Comparison of ENCODE assay signal across 7 mouse cellular contexts in the genomic region with DNA sequence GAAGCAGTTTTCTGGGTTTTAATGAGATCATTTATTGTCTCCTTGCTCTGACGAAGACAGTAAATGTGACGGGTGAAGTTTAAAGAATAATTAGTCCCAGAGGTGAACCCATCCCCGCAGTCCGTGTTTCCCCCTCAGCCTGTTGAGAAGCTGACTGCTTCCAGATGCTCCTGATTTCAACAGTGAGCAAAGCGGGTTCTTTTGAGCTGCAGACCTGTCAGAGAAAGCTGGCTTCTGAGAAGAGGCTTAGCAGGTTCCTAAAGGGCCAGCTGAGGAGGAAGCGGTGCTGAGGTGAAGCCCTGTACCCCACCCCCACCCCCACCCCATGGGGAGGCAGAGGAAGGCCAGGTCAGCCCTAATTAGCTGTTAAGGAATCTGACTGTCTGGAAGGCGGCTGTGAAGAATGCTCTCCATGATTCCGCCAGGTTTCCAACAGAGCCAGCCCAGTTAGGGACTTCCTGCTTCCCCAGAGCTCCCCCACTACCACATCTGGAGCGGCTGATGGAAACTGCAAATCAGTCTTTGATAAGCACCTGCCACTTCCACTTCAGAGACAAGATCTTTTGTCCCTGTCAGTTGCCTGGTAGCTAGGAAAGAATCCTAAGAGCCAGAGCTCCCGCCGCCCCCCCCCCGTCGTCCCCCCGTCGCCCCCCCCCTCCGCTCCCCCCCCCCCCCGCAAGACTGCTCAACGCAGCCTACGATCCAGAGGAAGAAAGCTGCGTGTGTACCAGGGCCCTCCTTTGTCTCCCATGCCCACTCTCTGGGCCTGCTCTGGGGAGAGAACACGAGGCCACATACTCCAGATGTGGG. TPM values are rescaled to one million over a fixed set of nuclear protein-coding genes. Genes with fewer than 3 reads are reported as not detected.
DNase-seq lines count a peak whose midpoint lies in the region; ATAC-seq lines count a peak whose summit lies in the region.

No protein-coding gene starts in this region.

- H3K9ac ChIP-seq in forebrain, embryonic 12.5 days = no peak overlapping the region
- H3K9ac ChIP-seq in limb, embryonic 12.5 days (replicated peaks) = no peak overlapping the region

- peak overlapping the region; percentile 79 for H3K27ac ChIP-seq in forebrain, embryonic 12.5 days
- H3K27ac ChIP-seq in limb, embryonic 12.5 days = peak overlapping the region; percentile 93

- WGBS in forebrain, embryonic 12.5 days = 6% methylated on average over 14 of the region's 21 CpGs
- 2% methylated on average over 17 of the region's 21 CpGs for WGBS in limb, embryonic 12.5 days

- peak overlapping the region; percentile 21 for H3K4me2 ChIP-seq in forebrain, embryonic 12.5 days
- peak overlapping the region; percentile 42 for H3K4me2 ChIP-seq in limb, embryonic 12.5 days

- H3K4me1 ChIP-seq in forebrain, embryonic 12.5 days = peaks cover 41% of the 10 kb centered on the region
- H3K4me1 ChIP-seq in limb, embryonic 12.5 days (replicated peaks) = peaks cover 82% of the 10 kb centered on the region

- DNase-seq in thymus, postnatal 0 days (ENCODE audit: low spot score) = peak; percentile 61
- no peak for DNase-seq in thymus, postnatal 25 days
- peak; percentile 71 for DNase-seq in yolk sac, embryonic 10.5 days (ENCODE audit: low spot score)
- DNase-seq in right cerebral cortex, postnatal 4 days = no peak
- no peak for DNase-seq in cerebellum, adult 8-10 months

- no peaks in the 10 kb centered on the region for H3K36me3 ChIP-seq in forebrain, embryonic 12.5 days (replicated peaks)
- H3K36me3 ChIP-seq in limb, embryonic 12.5 days = no peaks in the 10 kb centered on the region

- peaks cover 5% of the 10 kb centered on the region; the same call in 1 of the 2 replicates for H3K27me3 ChIP-seq in forebrain, embryonic 12.5 days
- no peaks in the 10 kb centered on the region for H3K27me3 ChIP-seq in limb, embryonic 12.5 days

- ATAC-seq in forebrain, embryonic 12.5 days (ENCODE audit: low FRiP score) = peak; percentile 24; the same call in 1 of the 2 replicates
- no peak for ATAC-seq in limb, embryonic 12.5 days (ENCODE audit: insufficient number of reproducible peaks, insufficient read depth, low FRiP score, low TSS enrichment, low read depth)

- no peaks in the 10 kb centered on the region for H3K9me3 ChIP-seq in forebrain, embryonic 12.5 days
- peaks cover 7% of the 10 kb centered on the region; the same call in 1 of the 2 replicates for H3K9me3 ChIP-seq in limb, embryonic 12.5 days

- no peak overlapping the region for H3K4me3 ChIP-seq in forebrain, embryonic 12.5 days (replicated peaks)
- H3K4me3 ChIP-seq in limb, embryonic 12.5 days (replicated peaks) = no peak overlapping the region

RNA-seq across cellular contexts. Expression of a gene that starts 25.4 kb away (rescaled TPM):
- 3.6 and 3.7 TPM in 2 replicates for polyA plus RNA-seq in thymus, postnatal 0 days (2015; fragmentation: Nextera tagmentation; extraction: Ambion mirVana)
- 4.4 and 7.6 TPM in 2 replicates for polyA plus RNA-seq in forebrain, embryonic 12.5 days (2016; fragmentation: Nextera tagmentation; extraction: Ambion mirVana)
- 10.8 and 12.0 TPM in 2 replicates for polyA plus RNA-seq in limb, embryonic 12.5 days (2016; fragmentation: Nextera tagmentation; extraction: Ambion mirVana)

RNA-seq across cellular contexts. Expression of a gene that starts 59.1 kb away (rescaled TPM):
- 2.6 and 3.2 TPM in 2 replicates for polyA plus RNA-seq in thymus, postnatal 0 days (2015; fragmentation: Nextera tagmentation; extraction: Ambion mirVana)
- polyA plus RNA-seq in forebrain, embryonic 12.5 days (2016; fragmentation: Nextera tagmentation; extraction: Ambion mirVana) = 24.5 and 25.8 TPM in 2 replicates
- polyA plus RNA-seq in limb, embryonic 12.5 days (2016; fragmentation: Nextera tagmentation; extraction: Ambion mirVana) = 80.4 and 85.1 TPM in 2 replicates

Comparison
In these comparisons a context has a peak if more than half of its experiments do, and no peak if none do; other contexts are left out.
1. DNase-seq: peak in thymus, postnatal 0 days (single experiment) and yolk sac, embryonic 10.5 days (single experiment); none in thymus, postnatal 25 days (single experiment), right cerebral cortex, postnatal 4 days (single experiment) and cerebellum, adult 8-10 months (single experiment).